Mouse (Mus musculus) v-Abl transformed pro-B cells (cell line): ENCODE measurements at regions not wholly inside any gene's neighbourhood (a gene's known extent, or its start where the extent isn't known, plus 50 kb on each side); places are given as distances from the start of the nearest gene placed in this dataset.

Experiments
- in situ Hi-C, 2 experiments: fragments of 400-800 bp; cut with MboI; formaldehyde crosslinking; loops; one replicate each; pipeline ENCODE4 v1.15.1; 2025; ENCODE audit not compliant: unreplicated experiment in 2 of 2

DNA sequence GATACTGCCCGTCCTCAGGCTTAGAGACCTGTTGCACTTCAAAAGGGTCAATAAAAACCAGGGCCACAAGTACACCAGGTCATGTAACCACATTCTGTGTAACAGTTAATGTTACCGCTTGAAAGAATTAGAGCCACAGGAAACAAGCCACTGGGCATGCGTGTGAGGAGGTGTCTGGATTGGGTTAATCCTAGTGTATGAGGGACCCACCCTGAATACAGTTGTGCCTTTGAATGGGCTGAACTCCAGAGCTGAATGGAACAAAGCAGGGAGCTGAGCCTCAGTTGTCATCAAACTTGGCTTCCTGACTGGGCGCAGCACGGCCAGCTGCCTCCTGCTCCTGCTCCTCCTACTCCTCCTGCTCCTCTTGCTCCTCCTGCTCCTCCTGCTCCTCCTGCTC, 148.0 kb upstream of the A230072I06Rik start:
- in situ Hi-C loops, result no loop called here

- in situ Hi-C loops, result no loop called here
These were observed 144.4 kb upstream of the A230072I06Rik start for GRCm38 (mm10) chr8:12134200-12134599.

DNA sequence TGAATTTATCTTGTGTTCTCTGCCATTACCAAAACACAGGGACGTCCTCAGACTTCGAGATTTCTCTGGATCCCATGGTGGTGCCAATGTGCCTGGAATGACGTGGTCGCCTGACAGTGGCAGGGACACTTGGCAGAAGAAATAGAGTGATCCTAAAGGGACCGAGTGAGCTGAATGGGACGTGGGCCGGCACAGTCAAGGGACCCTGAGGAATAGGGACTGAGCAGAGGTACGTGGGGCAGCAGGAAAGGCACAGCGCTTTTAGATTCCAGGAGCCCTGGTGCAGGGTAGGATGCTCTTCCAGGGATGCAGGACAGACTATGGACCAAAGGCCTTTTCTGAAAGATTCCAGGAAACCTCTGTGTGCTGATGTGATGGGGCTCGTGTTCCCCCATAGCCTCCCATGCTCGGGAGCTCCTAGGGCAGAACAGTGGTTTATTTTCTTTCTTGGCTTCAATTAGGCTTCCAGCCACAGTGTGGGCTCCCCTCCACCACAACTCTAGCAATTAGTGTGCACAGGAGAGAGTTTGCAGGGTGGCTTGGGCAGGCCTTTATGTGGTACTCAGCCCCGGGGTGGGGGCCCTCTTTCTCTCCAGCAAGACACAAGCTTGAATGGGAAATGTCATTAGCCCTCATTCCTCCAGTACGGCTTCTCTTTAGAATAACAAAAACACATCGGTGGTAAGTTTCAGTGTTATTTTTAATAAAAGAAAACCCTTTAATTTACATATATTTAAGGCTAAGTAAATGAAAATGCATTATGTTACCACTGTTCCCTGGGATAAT, 143.0 kb upstream of the A230072I06Rik start:
- in situ Hi-C loops, result no loop called here

DNA sequence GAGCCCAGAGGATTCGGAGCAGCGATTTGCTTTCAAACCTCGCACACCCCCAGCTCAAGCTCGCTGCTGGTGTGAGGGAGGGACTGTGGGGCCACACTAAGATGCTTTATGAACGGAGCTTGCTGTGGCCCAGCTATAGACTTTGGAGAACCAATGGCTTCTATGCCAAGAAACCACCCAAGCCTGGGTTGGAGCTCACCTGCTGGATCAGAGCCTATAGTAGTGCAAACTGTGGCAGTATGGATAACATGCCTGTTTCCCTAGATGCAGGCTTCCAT, 142.5 kb upstream of the A230072I06Rik start:
- in situ Hi-C loops, result no loop called here

- in situ Hi-C loops, result no loop called here
These were observed 141.1 kb upstream of the A230072I06Rik start for GRCm38 (mm10) chr8:12137496-12137895.

DNA sequence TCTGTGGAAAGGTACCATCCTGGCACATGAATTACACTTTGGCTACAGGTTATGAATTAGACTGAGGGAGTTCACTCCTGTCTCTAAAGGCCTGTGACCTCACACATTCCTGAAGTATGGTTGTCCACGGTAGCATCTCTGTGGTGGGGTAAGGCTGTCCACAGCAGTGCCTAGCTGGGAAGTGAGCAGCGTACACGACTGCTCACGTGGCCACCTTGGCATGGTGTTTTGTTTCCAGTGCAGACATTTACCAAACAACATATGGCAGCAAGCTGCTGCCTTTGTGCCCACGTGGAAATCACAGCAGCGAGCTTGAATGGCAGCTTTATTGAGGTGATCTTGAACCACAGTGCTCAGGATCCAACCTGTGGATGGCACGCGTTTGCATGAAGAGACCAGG, 140.7 kb upstream of the A230072I06Rik start:
- in situ Hi-C loops, result no loop called here

GRCm38 (mm10) chr8:12151679-12152078, 126.9 kb upstream of the A230072I06Rik start:
- in situ Hi-C loops, result no loop called here

GRCm38 (mm10) chr8:12152825-12153224, 125.8 kb upstream of the A230072I06Rik start:
- in situ Hi-C loops, result no loop called here

GRCm38 (mm10) chr8:12156893-12157292, 121.7 kb upstream of the A230072I06Rik start:
- in situ Hi-C loops, result no loop called here

DNA sequence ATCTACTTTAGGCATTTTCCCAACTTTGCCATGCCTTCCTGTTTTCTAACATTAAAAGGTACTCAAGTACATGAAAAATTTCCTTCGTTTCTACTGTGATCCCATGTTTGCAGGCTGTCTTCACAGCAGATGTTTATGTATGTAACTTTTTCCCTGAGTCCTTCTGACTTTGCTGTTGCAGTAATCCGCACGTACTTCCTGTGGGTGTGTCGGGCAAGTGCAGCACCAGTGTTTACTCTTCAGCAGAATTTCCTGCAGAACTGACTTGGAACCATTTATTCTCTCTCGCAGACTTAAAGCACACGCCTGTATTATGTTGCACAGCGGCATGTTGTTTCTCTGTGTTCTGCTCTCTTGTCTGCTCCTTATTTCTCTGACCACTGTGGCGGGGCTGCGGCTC, 120.4 kb upstream of the A230072I06Rik start:
- in situ Hi-C loops, result no loop called here

DNA sequence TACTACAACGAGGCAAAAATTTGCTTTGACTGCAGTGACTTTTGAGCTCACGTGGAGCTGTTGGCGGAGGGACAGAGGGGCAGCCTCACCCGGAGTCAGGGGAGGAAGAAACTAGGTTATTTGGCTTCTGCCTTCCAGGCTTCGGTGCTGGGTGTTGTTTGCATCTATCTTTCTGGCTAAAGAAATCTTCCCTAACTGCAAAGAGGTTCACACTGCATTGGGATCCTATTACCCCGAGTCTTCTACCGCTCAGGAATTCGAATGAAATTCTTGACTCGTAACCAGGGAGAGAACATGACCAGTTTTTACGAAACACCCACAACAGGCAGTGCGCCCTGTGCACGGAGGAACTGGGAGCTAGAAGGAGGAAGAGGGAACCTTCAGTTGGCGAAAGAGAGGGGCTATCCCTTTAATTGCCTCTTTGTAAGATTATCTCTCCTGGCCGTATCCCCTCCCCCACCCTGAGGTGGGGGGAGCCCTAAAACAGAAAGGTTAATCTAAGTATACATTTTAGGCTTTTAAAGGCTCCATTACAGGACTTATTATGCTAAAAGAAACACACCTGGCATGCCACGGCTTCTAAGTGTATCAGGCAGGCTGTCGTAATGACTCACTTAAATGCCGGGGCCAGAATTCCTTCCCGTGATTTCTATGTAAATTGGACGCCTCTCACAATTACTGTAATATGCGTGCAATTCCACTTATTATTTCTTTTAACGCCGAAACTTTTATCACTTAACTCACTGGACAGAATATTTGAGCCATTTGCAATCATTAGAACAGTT, 115.5 kb upstream of the A230072I06Rik start:
- in situ Hi-C loops, result no loop called here

DNA sequence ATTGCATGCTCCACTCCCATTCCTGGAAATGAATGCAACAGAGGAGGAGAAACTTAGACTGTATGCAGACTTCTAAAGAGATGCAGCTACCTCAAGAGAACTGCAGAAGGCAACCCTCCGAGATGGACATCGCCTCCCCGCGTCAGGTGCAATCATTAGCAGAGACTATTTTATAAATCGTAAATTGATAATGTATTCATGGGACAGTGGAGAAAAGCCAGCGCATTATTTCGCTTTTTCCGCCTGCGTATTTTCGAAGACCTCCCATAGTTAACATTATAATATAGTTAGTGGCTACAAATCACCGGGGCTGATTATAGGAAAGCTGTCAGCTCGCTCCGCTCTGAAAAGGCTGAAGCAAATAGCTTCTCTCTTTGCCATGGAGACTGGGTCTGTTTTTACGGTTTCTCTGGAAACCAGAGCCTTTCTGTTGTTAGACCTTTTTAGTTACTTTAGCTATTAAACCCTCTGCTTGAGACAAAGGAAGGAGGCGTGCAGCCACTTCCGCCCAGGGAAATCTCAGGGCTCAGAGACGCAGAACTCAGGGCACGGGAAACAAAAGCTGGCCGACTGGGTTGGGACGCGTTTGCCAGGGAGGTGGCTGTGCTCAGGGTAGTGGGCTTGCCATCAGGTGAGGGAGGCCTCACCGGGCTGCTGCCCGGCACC, 113.0 kb upstream of the A230072I06Rik start:
- in situ Hi-C loops, result no loop called here

DNA sequence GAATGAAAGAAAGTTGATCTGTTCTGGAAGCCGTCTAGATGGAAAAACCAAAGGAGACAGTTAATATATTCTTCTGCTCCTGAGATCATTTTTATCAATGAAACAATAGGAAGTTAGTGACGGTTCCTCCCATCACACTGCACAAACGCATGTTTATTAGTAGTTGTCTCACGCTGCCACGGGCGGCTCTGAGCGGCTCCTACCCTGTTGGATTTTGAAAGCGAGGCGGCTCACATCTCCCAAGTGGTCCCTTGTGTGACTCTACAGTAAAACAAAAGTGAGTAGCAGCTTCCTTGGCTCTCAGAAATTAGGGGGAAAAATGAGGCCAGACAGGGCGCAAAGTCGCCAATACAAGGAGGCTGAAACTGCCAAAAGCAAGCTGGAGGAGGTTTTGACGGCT, 106.8 kb upstream of the A230072I06Rik start:
- in situ Hi-C loops, result no loop called here

DNA sequence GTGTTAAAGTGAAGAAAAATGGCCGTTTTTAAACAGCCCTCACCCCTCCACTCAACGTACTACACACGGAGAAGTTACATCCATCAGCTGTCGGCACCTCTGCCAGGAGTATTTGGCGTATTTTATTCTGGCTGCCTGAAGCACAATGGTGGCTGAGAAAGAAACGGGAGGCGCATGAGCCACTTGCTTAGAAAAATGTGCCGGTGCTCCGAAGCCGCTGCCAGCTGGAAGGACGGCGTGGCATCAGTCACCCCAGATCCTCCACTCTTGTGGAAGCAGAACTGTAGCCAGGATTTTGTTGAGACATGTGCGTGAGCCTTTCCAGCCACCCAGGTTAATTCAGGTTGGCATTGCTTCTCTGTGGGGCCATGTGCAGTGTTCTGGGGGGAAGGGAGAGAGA, 103.1 kb upstream of the A230072I06Rik start:
- in situ Hi-C loops, result no loop called here

DNA sequence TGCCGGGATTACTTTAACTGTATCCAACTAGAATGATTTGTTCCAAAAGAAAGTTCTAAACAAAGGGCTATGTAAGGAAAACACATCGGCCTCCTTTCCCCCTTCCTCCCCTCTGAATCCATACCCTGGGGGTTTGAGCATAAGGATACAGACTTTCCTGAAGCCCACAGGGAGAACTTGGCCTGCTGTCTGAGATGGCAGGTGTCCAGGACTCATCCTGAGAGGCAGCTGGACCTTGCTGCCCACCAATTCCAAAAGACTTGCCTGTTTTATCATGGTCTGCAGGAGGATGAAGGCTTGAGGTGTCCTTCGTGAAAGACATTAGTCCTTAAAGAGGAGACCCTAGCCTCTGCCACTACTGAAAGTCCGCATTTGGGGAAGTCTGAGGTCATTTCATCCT, 94.0 kb upstream of the A230072I06Rik start:
- in situ Hi-C loops, result no loop called here

GRCm38 (mm10) chr8:12187366-12187765, 91.3 kb upstream of the A230072I06Rik start:
- in situ Hi-C loops, result no loop called here

- in situ Hi-C loops, result no loop called here
These were observed 90.2 kb upstream of the A230072I06Rik start for GRCm38 (mm10) chr8:12188451-12188850.

GRCm38 (mm10) chr8:12188960-12189359, 89.7 kb upstream of the A230072I06Rik start:
- in situ Hi-C loops, result no loop called here

DNA sequence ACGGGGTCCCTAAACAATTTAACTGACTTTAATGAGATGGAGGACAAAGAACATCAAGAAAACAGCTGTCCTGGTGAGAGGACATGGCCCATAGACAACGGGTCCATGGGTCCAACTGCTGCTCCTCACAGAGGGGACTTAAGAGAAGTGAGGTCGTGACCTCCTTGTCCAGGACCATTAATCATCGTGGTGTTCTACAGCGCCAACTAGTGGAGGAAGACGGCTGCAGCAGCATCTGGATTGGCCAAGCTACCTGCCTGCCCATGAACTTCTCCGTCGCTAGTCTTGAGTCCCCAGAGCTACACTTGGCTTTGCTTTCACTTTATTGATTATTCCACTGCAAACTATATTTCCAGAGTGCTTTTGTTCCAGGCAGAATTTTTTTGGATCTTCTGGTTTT, 86.6 kb upstream of the A230072I06Rik start:
- in situ Hi-C loops, result no loop called here

DNA sequence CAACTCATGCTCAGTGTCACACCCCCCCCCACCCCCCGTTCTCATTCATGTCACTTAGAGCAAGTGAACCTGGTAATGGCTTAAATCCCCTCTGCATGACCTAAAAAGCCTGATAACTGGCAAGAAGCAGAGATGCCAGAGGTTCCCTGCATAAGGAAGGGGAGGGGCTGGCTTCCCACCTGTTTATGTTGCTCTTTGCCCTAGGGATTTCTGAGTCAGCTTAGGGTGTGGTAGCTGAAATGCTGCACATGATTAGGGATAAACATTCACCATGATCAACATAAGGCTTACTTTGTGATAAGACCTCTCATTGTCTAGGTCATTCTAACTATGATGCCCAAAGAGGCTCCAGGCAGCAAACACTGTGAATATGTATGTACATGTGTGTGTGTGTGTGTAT, 72.7 kb upstream of the A230072I06Rik start:
- in situ Hi-C loops, result no loop called here

DNA sequence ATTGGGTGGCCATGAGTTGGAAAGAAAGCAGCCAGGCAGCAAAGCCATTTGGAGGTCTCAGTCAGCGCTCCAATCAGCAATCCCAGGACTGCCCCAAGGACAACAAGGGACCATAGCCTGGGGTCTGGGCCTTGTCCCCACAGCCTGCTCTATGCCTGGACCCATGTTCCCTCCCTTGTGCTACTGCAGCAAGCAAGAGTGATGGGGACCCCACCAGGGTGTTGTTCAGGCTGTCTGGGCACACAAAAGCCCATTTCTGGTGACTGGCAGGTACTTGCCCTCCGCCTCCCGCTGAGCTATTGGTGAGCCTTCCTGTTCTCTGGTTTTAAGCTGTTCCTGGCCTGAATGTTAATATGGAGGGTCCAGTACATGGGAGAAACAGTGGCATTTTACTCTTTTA, 71.2 kb upstream of the A230072I06Rik start:
- in situ Hi-C loops, result no loop called here

GRCm38 (mm10) chr8:12213774-12214173, 64.8 kb upstream of the A230072I06Rik start:
- in situ Hi-C loops, result no loop called here
